Comparison of ENCODE assay signal across 8 mouse cellular contexts in genomic region chr11:99229641-99230260, GRCm38 (mm10). TPM values are rescaled to one million over a fixed set of nuclear protein-coding genes. Genes with fewer than 3 reads are reported as not detected.
DNase-seq lines count a peak whose midpoint lies in the region; TF ChIP-seq lines count a peak whose summit lies in the region.

No protein-coding gene starts in this region.

- H3ac ChIP-seq in myocyte (ENCODE audit: control insufficient read depth, insufficient read length), result peak overlapping the region; percentile 40

- peak overlapping the region; percentile 92 for H3K4me2 ChIP-seq in myocyte (ENCODE audit: low read depth)

- DNase-seq in testis, postnatal 14 days (ENCODE audit: low spot score), result no peak
- peak; percentile 64 for DNase-seq in induced T-regulatory cell, adult 2 months (ENCODE audit: low read depth)
- no peak for DNase-seq in right cerebral cortex, postnatal 36 days (ENCODE audit: low spot score in 2 of 2)
- no peak for DNase-seq in urinary bladder, postnatal 4 days (ENCODE audit: low spot score in 2 of 2)
- DNase-seq in natural killer cell, adult 2 months (ENCODE audit: low spot score in 2 of 2), result no peak

- peak overlapping the region; percentile 85 for H3K27ac ChIP-seq in testis, adult 2 months (ENCODE audit: control insufficient read depth, insufficient read depth, low read depth, low read length)
- peak overlapping the region; percentile 79 for H3K27ac ChIP-seq in cortical plate, adult 2 months (ENCODE audit: insufficient read depth, low read length)

- H3K79me2 ChIP-seq in myocyte (ENCODE audit: control insufficient read depth, insufficient read depth), result peaks cover 51% of the 10 kb centered on the region

- no peak for TF ChIP-seq POLR2A in testis, adult 2 months (IDR thresholded peaks at IDR 0.05; ENCODE audit: control insufficient read depth, low read depth, low read length)
- no peak for TF ChIP-seq POLR2A in cortical plate, adult 2 months (IDR thresholded peaks at IDR 0.05; ENCODE audit: extremely low read depth, insufficient read depth, low read length)
- TF ChIP-seq POLR2A in myocyte (IDR thresholded peaks at IDR 0.05; ENCODE audit: insufficient read length, low read depth), result no peak

- TF ChIP-seq CTCF in testis, adult 2 months (IDR thresholded peaks at IDR 0.05; ENCODE audit: control insufficient read depth, insufficient read depth, insufficient replicate concordance, low read depth, low read length), result no peak
- no peak for TF ChIP-seq CTCF in cortical plate, adult 2 months (IDR thresholded peaks at IDR 0.05; ENCODE audit: extremely low read depth, insufficient read depth, low read length)

- no peaks in the 10 kb centered on the region for H3K27me3 ChIP-seq in testis, adult 2 months (ENCODE audit: control insufficient read depth, insufficient read depth, low read length)
- H3K27me3 ChIP-seq in myocyte (ENCODE audit: control insufficient read depth, insufficient read depth, insufficient read length), result no peaks in the 10 kb centered on the region

- H3K36me3 ChIP-seq in testis, adult 2 months (ENCODE audit: control insufficient read depth, insufficient read depth, low read length), result peaks cover 1% of the 10 kb centered on the region
- peaks cover 24% of the 10 kb centered on the region for H3K36me3 ChIP-seq in myocyte (ENCODE audit: control insufficient read depth, insufficient read depth)

- peak overlapping the region; percentile 93 for H3K4me3 ChIP-seq in testis, adult 2 months (ENCODE audit: control insufficient read depth, low read depth, low read length)
- H3K4me3 ChIP-seq in cortical plate, adult 2 months (ENCODE audit: insufficient read depth, low read length), result peak overlapping the region; percentile 73
- H3K4me3 ChIP-seq in myocyte, result peak overlapping the region; percentile 84

- H3K4me1 ChIP-seq in testis, adult 2 months (ENCODE audit: control insufficient read depth, insufficient read depth, low read length), result peaks cover 6% of the 10 kb centered on the region
- H3K4me1 ChIP-seq in cortical plate, adult 2 months (ENCODE audit: control insufficient read depth, insufficient read depth, low read length), result peaks cover 3% of the 10 kb centered on the region; the same call in 1 of the 2 replicates

TF ChIP-seq in myocyte, 11 proteins besides CTCF, POLR2A, EP300 and RAD21:
- TF ChIP-seq MYOG (IDR thresholded peaks at IDR 0.05; ENCODE audit: control insufficient read depth in 1 of 3, insufficient read depth in 1 of 3, insufficient read length in 2 of 3, low read depth in 2 of 3), result no peak
- TF ChIP-seq TCF3 (IDR thresholded peaks at IDR 0.05; ENCODE audit: insufficient read length, low read depth), result no peak
- TF ChIP-seq MYOD1 (IDR thresholded peaks at IDR 0.05; ENCODE audit: control insufficient read depth in 1 of 3, insufficient read length in 2 of 3, low read depth in 2 of 3), result no peak
- TF ChIP-seq POLR2AphosphoS2 (IDR thresholded peaks at IDR 0.05; ENCODE audit: insufficient read length, low read depth), result no peak
- no peak for TF ChIP-seq REST (IDR thresholded peaks at IDR 0.05; ENCODE audit: insufficient read depth, insufficient read length)
- no peak for TF ChIP-seq MAX (IDR thresholded peaks at IDR 0.05; ENCODE audit: low read depth)
- TF ChIP-seq E2F4 (IDR thresholded peaks at IDR 0.05; ENCODE audit: insufficient read depth), result no peak
- no peak for TF ChIP-seq CEBPB (IDR thresholded peaks at IDR 0.05; ENCODE audit: insufficient read depth, poor library complexity, severe bottlenecking)
- TF ChIP-seq TCF12 (IDR thresholded peaks at IDR 0.05; ENCODE audit: insufficient read depth, poor library complexity, severe bottlenecking), result no peak
- TF ChIP-seq SRF (IDR thresholded peaks at IDR 0.05; ENCODE audit: control insufficient read depth, insufficient read length, low read depth), result no peak
- no peak for TF ChIP-seq USF1 (IDR thresholded peaks at IDR 0.05; ENCODE audit: low read depth)

RNA-seq across cellular contexts. Expression of gene Smarce1, which starts 1.1 kb away (rescaled TPM):
- 18.5 and 18.8 TPM in 2 replicates for polyA plus RNA-seq in testis, adult 2 months (2012; rRNA removed)
- 60.6 and 69.0 TPM in 2 replicates for polyA plus RNA-seq in cortical plate, adult 2 months (2012; rRNA removed)
- 90.3 TPM for polyA plus RNA-seq in myocyte (2012; fragmentation: generic; extraction: Trizol)

RNA-seq across cellular contexts. Expression of gene Krt222, which starts 14.1 kb away (rescaled TPM):
- 0.12 TPM in 1 of 2 replicates, not detected in the other for polyA plus RNA-seq in testis, adult 2 months (2012; rRNA removed)
- polyA plus RNA-seq in cortical plate, adult 2 months (2012; rRNA removed), result 25.1 and 27.0 TPM in 2 replicates
- polyA plus RNA-seq in myocyte (2012; fragmentation: generic; extraction: Trizol), result 0.06 TPM

RNA-seq across cellular contexts. Expression of gene Krt24, which starts 55.3 kb away (rescaled TPM):
- polyA plus RNA-seq in testis, adult 2 months (2012; rRNA removed), result 0.15 TPM in 1 of 2 replicates, not detected in the other
- polyA plus RNA-seq in cortical plate, adult 2 months (2012; rRNA removed), result not detected in 2 replicates
- not detected for polyA plus RNA-seq in myocyte (2012; fragmentation: generic; extraction: Trizol)

Comparison
In these comparisons a context has a peak if more than half of its experiments do, and no peak if none do; other contexts are left out.
1. RNA of gene Krt222, which starts 14.1 kb away (polyA plus RNA-seq): 25.1 to 27.0 TPM in cortical plate, adult 2 months; 0.12 TPM in testis, adult 2 months and 0.06 TPM in myocyte (single experiment); every median in the first group is over 10 times any median in the second.
2. Peak in every context shown above with its lines, with median percentiles within 50 percentile points of each other: H3K4me3 ChIP-seq.